Mouse (Mus musculus): ENCODE results near the gene Gm21789. TPM values are rescaled to one million over a fixed set of nuclear protein-coding genes. Genes with fewer than 3 reads are reported as not detected.
"Not testable (repeated sequence)": the region's sequence is repeated elsewhere in the genome, so short reads cannot be mapped to it uniquely, and the experiment has no call there.

The Gm21789 gene
- total RNA-seq (2017) = not detected in 2 replicates

- not testable (repeated sequence) for ATAC-seq (replicated peaks; ENCODE audit: low read depth, poor library complexity, severe bottlenecking)
Measured at GRCm38 (mm10) chrX:32941468-32941867, at the start of gene Gm21789. Gm21789 (plus strand) TSS chrX:32941768.

- ATAC-seq (replicated peaks; ENCODE audit: low read depth, poor library complexity, severe bottlenecking) = not testable (repeated sequence)
Measured at GRCm38 (mm10) chrX:32894325-32894724, 47.2 kb upstream of the Gm21789 start, which contains the start of gene Btbd35f30. Btbd35f30 (plus strand) TSS chrX:32894625.

- ATAC-seq (replicated peaks; ENCODE audit: low read depth, poor library complexity, severe bottlenecking) = not testable (repeated sequence)
Measured at GRCm38 (mm10) chrX:32973597-32973996, 32.0 kb downstream of the Gm21789 start, which contains the start of gene Btbd35f5. Btbd35f5 (plus strand) TSS chrX:32973897.

Other genes starting within 250 kb of the Gm21789 start
- not detected in 2 replicates for gene Btbd35f21, start 215.7 kb upstream of the Gm21789 start, total RNA-seq (2017)
- not detected in 2 replicates for gene Btbd35f30, start 47.1 kb upstream of the Gm21789 start, total RNA-seq (2017)
- not detected in 2 replicates for gene Btbd35f5, start 32.1 kb downstream of the Gm21789 start, total RNA-seq (2017)

Measured in common myeloid progenitor, adult 5-6 weeks (primary cell).